Mouse (Mus musculus) thymus, adult 2 months (tissue): ENCODE results near the gene Slc25a44. TPM values are rescaled to one million over a fixed set of nuclear protein-coding genes. Genes with fewer than 3 reads are reported as not detected.
A peak's percentile ranks its signal among the peaks of the same experiment; 100 is the strongest.

Experiments used
- DNase-seq: peaks from one replicate; pipeline ENCODE4 v3.0.0; 2021
- H3K27ac ChIP-seq: fragments of 200-500 bp; 2 replicates; pipeline ENCODE4 v1.5.1; 2012; ENCODE audit warnings: low read length, control low read depth; ENCODE audit not compliant: control insufficient read depth, insufficient read depth
- H3K27me3 ChIP-seq: fragments of 200-500 bp; 2 replicates; pipeline ENCODE4 v1.6.1; 2012; ENCODE audit warnings: mild to moderate bottlenecking, low read length, moderate library complexity, mixed read lengths; ENCODE audit not compliant: control insufficient read depth, insufficient read depth
- H3K36me3 ChIP-seq: fragments of 200-500 bp; 2 replicates; pipeline ENCODE4 v1.6.1; 2012; ENCODE audit warnings: mild to moderate bottlenecking, low read length, moderate library complexity; ENCODE audit not compliant: control insufficient read depth, insufficient read depth
- H3K4me1 ChIP-seq: fragments of 200-500 bp; replicated peaks from 2 replicates; pipeline ENCODE4 v1.6.1; 2012; ENCODE audit warnings: low read length; ENCODE audit not compliant: control insufficient read depth, insufficient read depth
- H3K4me3 ChIP-seq: fragments of 200-500 bp; 2 replicates; pipeline ENCODE4 v1.5.1; 2012; ENCODE audit warnings: mild to moderate bottlenecking, low read length, control low read depth, moderate library complexity; ENCODE audit not compliant: control insufficient read depth, insufficient read depth
- CTCF ChIP-seq: fragments of 200-500 bp; IDR thresholded peaks from 2 replicates; pipeline ENCODE4 v1.5.1; 2012; ENCODE audit warnings: mild to moderate bottlenecking, control low read depth, low read length, moderate library complexity, borderline replicate concordance; ENCODE audit not compliant: control insufficient read depth, poor library complexity, insufficient read depth; ENCODE audit errors: extremely low read depth
- POLR2A ChIP-seq: fragments of 200-500 bp; IDR thresholded peaks from 2 replicates; pipeline ENCODE4 v1.6.1; 2012; ENCODE audit warnings: mild to moderate bottlenecking, low read length, control low read depth, moderate library complexity; ENCODE audit not compliant: control insufficient read depth, poor library complexity, insufficient read depth; ENCODE audit errors: extremely low read depth
- WGBS: fragments of 180-500 bp; shearing (Covaris S2); methylation state at CpG from one replicate; pipeline ENCODE4 v1.1.7; 2018; 5-methylcytosine and 5-hydroxymethylcytosine counted together
- polyA plus RNA-seq: library from polyadenylated mRNA; depleted of rRNA; stranded (reverse); fragments of >200 nt; gene quantifications from 2 replicates; pipeline ENCODE4 v1.2.3, GENCODE M21; 2012; rRNA removed

The Slc25a44 gene
- polyA plus RNA-seq, 1 experiment: 32.5 TPM

DNA sequence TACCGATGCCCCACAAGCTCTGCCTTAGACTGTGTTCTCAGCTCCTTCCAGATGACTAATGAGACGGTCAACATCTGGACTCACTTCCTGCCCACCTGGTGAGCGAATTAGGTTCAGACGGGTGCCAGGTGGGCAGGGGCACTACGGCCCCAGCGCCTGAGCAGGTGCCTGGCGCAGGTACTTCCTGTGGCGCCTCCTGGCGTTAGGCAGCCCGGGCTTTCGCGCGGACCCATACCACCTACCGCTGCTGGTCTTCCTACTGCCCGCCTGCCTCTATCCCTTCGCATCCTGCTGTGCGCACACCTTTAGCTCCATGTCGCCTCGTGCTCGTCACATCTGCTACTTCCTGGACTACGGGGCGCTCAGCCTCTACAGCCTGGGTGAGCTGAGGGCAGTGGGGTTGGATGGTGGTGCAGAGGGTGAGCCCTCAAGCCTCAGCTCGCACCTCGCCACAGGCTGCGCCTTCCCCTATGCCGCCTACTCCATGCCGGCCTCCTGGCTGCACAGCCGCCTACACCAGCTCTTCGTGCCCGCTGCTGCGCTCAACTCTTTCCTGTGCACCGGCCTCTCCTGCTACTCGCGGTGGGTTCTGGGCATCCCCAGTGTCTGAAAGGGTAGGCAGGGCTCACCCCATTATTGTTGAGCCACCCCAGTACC lies 59.1 kb downstream of the Slc25a44 start:
- 56% methylated on average over 34 of the region's 34 CpGs for WGBS
- TF ChIP-seq POLR2A: no peak
- 0 out of 2 replicates have a peak, but pooled peaks have one; percentile 16 for TF ChIP-seq CTCF
- H3K36me3 ChIP-seq: no peaks in the 10 kb centered on the region; the same call in 1 of the 2 replicates

GRCm38 (mm10) chr3:88364337-88364736 lies 60.6 kb downstream of the Slc25a44 start, which contains the start of gene Paqr6:
Paqr6 (plus strand) TSS chr3:88364584.
- no peak within 1 kb of the TSS for H3K4me3 ChIP-seq
- TF ChIP-seq POLR2A (no peak), CTCF (no peak)
- H3K27ac ChIP-seq: no peak within 1 kb of the TSS
- 80% methylated on average over 16 of the region's 16 CpGs for WGBS
- DNase-seq: no peak
- H3K36me3 ChIP-seq: peaks cover 5% of the 10 kb centered on the region
- H3K4me1 ChIP-seq: peaks cover 27% of the 10 kb centered on the region
- no peaks in the 10 kb centered on the region for H3K27me3 ChIP-seq

More for the DNA sequence above, 59.1 kb downstream of the Slc25a44 start:
- Histone ChIP-seq H3K27me3 (no peaks in the 10 kb centered on the region), H3K27ac (no peak overlapping the region), H3K4me3 (no peak overlapping the region), H3K4me1 (peaks cover 22% of the 10 kb centered on the region)
- DNase-seq: no peak

DNA sequence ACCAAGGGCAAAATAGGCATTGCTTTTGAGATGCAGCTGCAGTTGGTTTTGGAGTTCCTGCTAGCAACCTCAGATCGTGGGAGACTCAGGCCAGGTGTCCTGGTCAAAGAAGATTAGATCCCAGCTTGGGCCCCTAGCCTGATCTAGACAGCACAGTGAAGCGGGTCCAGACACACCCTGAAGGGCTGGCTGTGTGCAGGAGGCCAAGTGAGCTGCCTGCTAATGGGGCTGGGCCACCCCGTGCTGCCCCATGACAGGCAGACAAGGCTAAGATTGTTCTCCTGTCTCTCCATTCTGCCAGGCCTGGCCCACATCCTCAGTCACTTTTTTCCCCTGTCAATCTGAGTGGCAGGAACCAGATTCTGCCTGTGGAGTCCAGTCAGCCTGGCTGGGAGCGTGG lies 61.2 kb downstream of the Slc25a44 start:
- H3K27me3 ChIP-seq: no peaks in the 10 kb centered on the region
- no peak overlapping the region for H3K27ac ChIP-seq
- no peak for DNase-seq
- H3K4me1 ChIP-seq: peaks cover 27% of the 10 kb centered on the region
- peaks cover 11% of the 10 kb centered on the region for H3K36me3 ChIP-seq
- H3K4me3 ChIP-seq: no peak overlapping the region
- WGBS: 72% methylated on average over 4 of the region's 4 CpGs
- no peak for TF ChIP-seq POLR2A
- no peak for TF ChIP-seq CTCF

GRCm38 (mm10) chr3:88361612-88362313 lies 63.2 kb downstream of the Slc25a44 start:
- TF ChIP-seq CTCF (no peak), POLR2A (no peak)
- DNase-seq: no peak
- 98% methylated on average over 2 of the region's 2 CpGs for WGBS
- peaks cover 25% of the 10 kb centered on the region for H3K4me1 ChIP-seq
- no peak overlapping the region for H3K4me3 ChIP-seq
- no peaks in the 10 kb centered on the region for H3K27me3 ChIP-seq
- H3K27ac ChIP-seq: no peak overlapping the region
- H3K36me3 ChIP-seq: peaks cover 28% of the 10 kb centered on the region

DNA sequence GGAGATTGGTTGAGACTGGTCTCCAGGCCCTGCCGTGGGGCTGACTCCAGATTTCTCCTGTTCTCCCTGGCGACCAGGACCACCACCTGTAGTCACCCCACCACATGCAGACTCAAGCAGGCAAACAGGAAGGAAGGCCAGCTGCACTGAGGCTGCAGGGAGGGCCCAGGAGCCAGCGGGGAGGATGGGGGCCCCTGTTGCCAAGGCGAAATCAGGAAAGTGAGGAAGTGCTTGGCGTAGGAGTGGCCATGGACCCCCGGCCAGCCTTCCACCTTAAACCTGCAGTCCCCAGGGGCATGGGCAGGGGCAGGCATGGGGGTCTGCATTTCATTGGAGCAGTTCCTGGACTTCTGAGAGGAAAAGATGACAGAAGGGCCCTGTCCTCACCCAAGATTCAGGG lies 63.8 kb downstream of the Slc25a44 start:
- Histone ChIP-seq H3K36me3 (peaks cover 34% of the 10 kb centered on the region), H3K4me3 (no peak overlapping the region), H3K27me3 (no peaks in the 10 kb centered on the region), H3K4me1 (peaks cover 24% of the 10 kb centered on the region), H3K27ac (no peak overlapping the region)
- WGBS: 22% methylated on average over 6 of the region's 6 CpGs
- TF ChIP-seq CTCF: no peak
- no peak for TF ChIP-seq POLR2A
- DNase-seq: peak; percentile 17

Other genes starting within 250 kb of the Slc25a44 start
- 2.5 and 2.7 TPM in 2 replicates for gene Rhbg, start 170.4 kb downstream of the Slc25a44 start, polyA plus RNA-seq
- gene Gm38392, start 137.9 kb downstream of the Slc25a44 start, polyA plus RNA-seq: 0.11 TPM in 1 of 2 replicates, not detected in the other
- gene Tsacc, start 128.1 kb downstream of the Slc25a44 start, polyA plus RNA-seq: 2.8 and 3.3 TPM in 2 replicates
- gene Cct3, start 128.0 kb downstream of the Slc25a44 start, polyA plus RNA-seq: 166 and 205 TPM in 2 replicates
- 201 and 237 TPM in 2 replicates for gene Glmp, start 100.1 kb downstream of the Slc25a44 start, polyA plus RNA-seq
- gene Tmem79, start 89.0 kb downstream of the Slc25a44 start, polyA plus RNA-seq: 8.9 and 10.4 TPM in 2 replicates
- 151 and 159 TPM in 2 replicates for gene Smg5, start 88.9 kb downstream of the Slc25a44 start, polyA plus RNA-seq
- gene Paqr6, start 60.6 kb downstream of the Slc25a44 start, polyA plus RNA-seq: 1.2 and 2.0 TPM in 2 replicates
- 1.2 and 2.6 TPM in 2 replicates for gene Bglap3, start 52.4 kb downstream of the Slc25a44 start, polyA plus RNA-seq
- gene Bglap2, start 46.4 kb downstream of the Slc25a44 start, polyA plus RNA-seq: 2.2 and 3.8 TPM in 2 replicates
- 1.5 and 2.7 TPM in 2 replicates for gene Bglap, start 40.7 kb downstream of the Slc25a44 start, polyA plus RNA-seq
- gene Pmf1, start 14.8 kb downstream of the Slc25a44 start, polyA plus RNA-seq: 138 and 151 TPM in 2 replicates
- 99.3 and 109 TPM in 2 replicates for gene Sema4a, start 36.0 kb upstream of the Slc25a44 start, polyA plus RNA-seq
- gene Lmna, start 84.8 kb upstream of the Slc25a44 start, polyA plus RNA-seq: 59.3 and 61.1 TPM in 2 replicates
- 22.0 and 24.2 TPM in 2 replicates for gene Mex3a, start 107.3 kb upstream of the Slc25a44 start, polyA plus RNA-seq
- gene Rab25, start 123.2 kb upstream of the Slc25a44 start, polyA plus RNA-seq: 6.3 and 9.3 TPM in 2 replicates
- 128 and 141 TPM in 2 replicates for gene Lamtor2, start 127.9 kb upstream of the Slc25a44 start, polyA plus RNA-seq
- gene Ubqln4, start 128.6 kb upstream of the Slc25a44 start, polyA plus RNA-seq: 80.5 and 82.1 TPM in 2 replicates
- 196 and 206 TPM in 2 replicates for gene Ssr2, start 150.7 kb upstream of the Slc25a44 start, polyA plus RNA-seq
- 164 and 192 TPM in 2 replicates for gene Arhgef2, start 180.8 kb upstream of the Slc25a44 start, polyA plus RNA-seq
- gene Rxfp4, start 228.0 kb upstream of the Slc25a44 start, polyA plus RNA-seq: not detected in 2 replicates